Mouse (Mus musculus) ES-Bruce4 (cell line): ENCODE data around the gene 1700014D04Rik.

ENCODE experiments used
- CTCF ChIP-seq: IDR thresholded peaks from one replicate; pipeline ENCODE4 v1.8.1; 2011; ENCODE audit warnings: low read depth, low read length
- EP300 ChIP-seq: IDR thresholded peaks from 2 replicates; pipeline ENCODE4 v1.6.1; 2011; ENCODE audit warnings: low read depth, low read length; ENCODE audit not compliant: insufficient read depth
- POLR2A ChIP-seq: IDR thresholded peaks from one replicate; pipeline ENCODE4 v1.8.1; 2011; ENCODE audit warnings: low read length; ENCODE audit not compliant: insufficient read depth

GRCm38 (mm10) chr13:59695781-59696180 lies 50.8 kb downstream of the 1700014D04Rik start:
- TF ChIP-seq CTCF (no peak), POLR2A (no peak), EP300 (no peak)
